Mouse (Mus musculus) liver, embryonic 15.5 days (tissue): ENCODE measurements at regions not wholly inside any gene's neighbourhood (a gene's known extent, or its start where the extent isn't known, plus 50 kb on each side); places are given as distances from the start of the nearest gene placed in this dataset.

Source experiments
- ATAC-seq: fragments of 200-750 bp; cut with Nextera tagmentation; 2 replicates; pipeline ENCODE4 v1.8.0; 2017; ENCODE audit warnings: moderate number of reproducible peaks, mild to moderate bottlenecking, moderate library complexity; ENCODE audit not compliant: insufficient read depth
- H3K27ac ChIP-seq: fragments of 300-500 bp; sonication (generic); replicated peaks from 2 replicates; pipeline ENCODE4 v1.5.1; 2015; ENCODE audit warnings: mild to moderate bottlenecking, inconsistent platforms
- H3K27me3 ChIP-seq: fragments of 300-500 bp; sonication (generic); 2 replicates; pipeline ENCODE4 v1.6.1; 2015; ENCODE audit warnings: mild to moderate bottlenecking, inconsistent platforms
- H3K36me3 ChIP-seq: fragments of 300-500 bp; sonication (generic); replicated peaks from 2 replicates; pipeline ENCODE4 v1.6.1; 2015; ENCODE audit warnings: moderate library complexity, mild to moderate bottlenecking, inconsistent platforms
- H3K4me1 ChIP-seq: fragments of 300-500 bp; sonication (generic); replicated peaks from 2 replicates; pipeline ENCODE4 v1.6.1; 2015; ENCODE audit warnings: inconsistent platforms
- H3K4me2 ChIP-seq: fragments of 300-500 bp; sonication (generic); 2 replicates; pipeline ENCODE4 v1.6.1; 2015; ENCODE audit warnings: moderate library complexity, mild to moderate bottlenecking, inconsistent platforms
- H3K4me3 ChIP-seq: fragments of 300-500 bp; sonication (generic); replicated peaks from 2 replicates; pipeline ENCODE4 v1.5.1; 2015; ENCODE audit warnings: mild to moderate bottlenecking, inconsistent platforms
- H3K9ac ChIP-seq: fragments of 300-500 bp; sonication (generic); 2 replicates; pipeline ENCODE4 v1.6.1; 2015; ENCODE audit warnings: moderate library complexity, mild to moderate bottlenecking, inconsistent platforms
- H3K9me3 ChIP-seq: fragments of 300-500 bp; sonication (generic); replicated peaks from 2 replicates; pipeline ENCODE4 v1.6.1; 2016; ENCODE audit warnings: inconsistent platforms
- WGBS: fragments of 180-500 bp; shearing (Covaris S2); methylation state at CpG from one replicate; pipeline ENCODE4 v1.1.7; 2015; ENCODE audit warnings: mixed read lengths; ENCODE audit not compliant: insufficient replicate concordance; 5-methylcytosine and 5-hydroxymethylcytosine counted together

GRCm38 (mm10) chr13:19882889-19883288 lies 58.8 kb upstream of the Gpr141 start:
- Histone ChIP-seq H3K27me3 (no peaks in the 10 kb centered on the region), H3K9me3 (no peaks in the 10 kb centered on the region), H3K4me3 (no peak overlapping the region), H3K4me2 (no peak overlapping the region), H3K9ac (no peak overlapping the region), H3K36me3 (no peaks in the 10 kb centered on the region), H3K4me1 (no peaks in the 10 kb centered on the region), H3K27ac (no peak overlapping the region)
- WGBS, result 14% methylated on average over 4 of the region's 4 CpGs
- ATAC-seq, result no peak

DNA sequence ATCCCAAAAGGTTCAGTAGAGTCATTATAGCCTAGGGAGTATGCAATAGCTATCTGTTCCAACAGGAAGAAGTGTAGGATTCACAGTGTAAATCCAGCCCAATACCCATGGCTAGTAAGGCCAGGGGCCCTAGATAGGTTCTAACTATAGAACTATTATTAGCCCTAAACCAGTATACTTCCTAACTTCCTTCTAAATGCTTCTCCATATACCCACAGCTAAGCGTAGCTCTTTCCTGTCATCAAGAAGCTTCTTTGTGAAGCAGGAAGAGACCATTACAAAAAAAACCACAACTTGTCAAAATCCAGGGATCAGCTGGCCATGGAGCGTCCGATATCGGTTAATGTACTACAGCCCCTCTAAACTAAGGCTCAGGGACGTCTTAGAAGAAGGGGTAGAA lies 57.7 kb upstream of the Gpr141 start:
- Histone ChIP-seq H3K27me3 (no peaks in the 10 kb centered on the region), H3K9me3 (no peaks in the 10 kb centered on the region), H3K4me1 (no peaks in the 10 kb centered on the region), H3K36me3 (no peaks in the 10 kb centered on the region), H3K27ac (no peak overlapping the region), H3K4me2 (no peak overlapping the region), H3K9ac (no peak overlapping the region), H3K4me3 (no peak overlapping the region)
- ATAC-seq, result no peak
- WGBS, result 16% methylated on average over 5 of the region's 5 CpGs

DNA sequence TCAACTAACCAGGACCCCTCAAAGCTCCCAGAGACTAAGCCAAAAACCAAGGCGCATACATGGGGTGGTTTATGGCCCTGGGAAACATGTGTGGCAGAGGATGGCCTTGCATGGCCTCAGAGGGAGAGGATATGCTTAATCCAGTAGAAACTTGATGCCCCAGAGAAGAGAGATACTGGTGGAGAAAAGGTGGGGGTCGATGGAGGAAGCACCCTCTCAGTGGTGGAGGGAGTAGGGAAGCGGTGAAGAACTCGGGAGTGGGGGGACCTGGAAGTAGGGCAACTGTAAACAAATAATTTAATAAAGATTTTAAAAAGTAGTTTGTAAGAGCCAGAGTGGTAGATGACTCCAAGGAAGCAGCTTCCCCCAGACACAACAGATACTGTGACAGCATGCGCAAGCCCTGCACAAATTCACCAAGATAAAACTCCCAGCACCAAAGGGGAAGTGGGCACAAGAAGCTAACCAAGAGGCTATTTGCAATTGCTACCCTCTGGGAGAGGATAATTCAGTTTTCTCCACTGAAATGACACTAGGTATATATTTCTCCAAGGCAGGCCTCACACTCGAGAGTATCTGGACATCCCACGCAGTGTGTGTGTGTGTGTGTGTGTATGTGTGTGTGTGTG lies 50.7 kb upstream of the Gpr141 start:
- no peaks in the 10 kb centered on the region for H3K4me1 ChIP-seq

More for the DNA sequence above, 50.7 kb upstream of the Gpr141 start:
- no peak for ATAC-seq
- Histone ChIP-seq H3K36me3 (no peaks in the 10 kb centered on the region), H3K27me3 (no peaks in the 10 kb centered on the region), H3K9ac (no peak overlapping the region), H3K4me2 (no peak overlapping the region), H3K27ac (no peak overlapping the region), H3K4me3 (no peak overlapping the region), H3K9me3 (no peaks in the 10 kb centered on the region)
- WGBS, result 48% methylated on average over 7 of the region's 7 CpGs
